In the genomic region with DNA sequence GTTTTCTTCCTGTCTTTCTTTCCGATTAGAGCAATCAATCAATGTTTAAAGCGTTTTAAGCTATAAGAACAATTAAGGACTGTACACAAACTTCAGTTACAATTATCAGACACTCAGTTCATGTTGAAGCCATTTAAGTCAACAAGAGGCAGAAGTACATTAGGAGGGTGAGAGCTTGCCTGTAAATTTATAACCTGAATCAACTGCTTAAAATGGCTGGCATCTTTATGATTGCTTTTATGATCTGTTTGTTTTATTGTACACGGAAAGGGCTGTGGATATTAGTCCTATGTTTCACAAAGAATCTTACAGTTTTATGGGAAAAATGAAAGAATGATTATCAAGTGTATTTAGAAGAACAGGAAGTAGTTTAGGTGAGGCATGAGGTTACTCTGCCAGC, we compare ENCODE assay signal across 15 mouse cellular contexts.
"Had no signal": no experiment of that assay in that cellular context is flagged by ENCODE, and none has a peak within 500 bp of the region (broad histone marks: within the 10 kb centered on the region; RNA-seq: fewer than 3 reads in every experiment).

No protein-coding gene starts in this region.

- H3K27ac ChIP-seq: neural tube, embryonic 15.5 days; stomach, embryonic 15.5 days; stomach, postnatal 0 days had no signal

- H3K27me3 ChIP-seq: neural tube, embryonic 15.5 days; stomach, embryonic 15.5 days had no signal

- H3K4me2 ChIP-seq: neural tube, embryonic 15.5 days; stomach, embryonic 15.5 days had no signal

- H3K9ac ChIP-seq: neural tube, embryonic 15.5 days; stomach, embryonic 15.5 days had no signal

- H3K4me3 ChIP-seq: neural tube, embryonic 15.5 days; stomach, embryonic 15.5 days had no signal

- H3K36me3 ChIP-seq: neural tube, embryonic 15.5 days; stomach, embryonic 15.5 days had no signal

- DNase-seq: retina, postnatal 1 day; right cerebral cortex, adult 18-20 months; right cerebral cortex, postnatal 14 days; right cerebral cortex, postnatal 25 days; right cerebral cortex, postnatal 4 days; spleen, adult 18-20 months; thymus, adult 18-20 months; thymus, adult 2 months; thymus, postnatal 14 days; thymus, postnatal 25 days; thymus, postnatal 36 days; thymus, postnatal 4 days had no signal

- H3K4me1 ChIP-seq: stomach, embryonic 15.5 days had no signal

- H3K9me3 ChIP-seq: neural tube, embryonic 15.5 days; stomach, embryonic 15.5 days had no signal
